Mouse (Mus musculus) forebrain, postnatal 0 days (tissue): ENCODE measurements at regions not wholly inside any gene's neighbourhood (a gene's known extent, or its start where the extent isn't known, plus 50 kb on each side); places are given as distances from the start of the nearest gene placed in this dataset.

Experiments used
- ATAC-seq: fragments of 200-750 bp; cut with Nextera tagmentation; 2 replicates; pipeline ENCODE4 v1.8.0; 2017; ENCODE audit warnings: mild to moderate bottlenecking, moderate library complexity
- DNase-seq: peaks from one replicate; pipeline ENCODE4 v3.0.0-alpha.2; 2015
- H3K27ac ChIP-seq: fragments of 300-500 bp; sonication (generic); 2 replicates; pipeline ENCODE4 v1.5.1; 2014; ENCODE audit warnings: low read depth, mild to moderate bottlenecking, antibody characterized with exemption, low read length, moderate library complexity, mixed read lengths
- H3K27me3 ChIP-seq: fragments of 300-500 bp; sonication (generic); 2 replicates; pipeline ENCODE4 v1.6.1; 2014; ENCODE audit warnings: mild to moderate bottlenecking, low read length, mixed read lengths; ENCODE audit not compliant: insufficient read depth
- H3K36me3 ChIP-seq: fragments of 300-500 bp; sonication (generic); 2 replicates; pipeline ENCODE4 v1.6.1; 2014; ENCODE audit warnings: mild to moderate bottlenecking, moderate library complexity; ENCODE audit not compliant: insufficient read depth
- H3K4me1 ChIP-seq: fragments of 300-500 bp; sonication (generic); 2 replicates; pipeline ENCODE4 v1.6.1; 2014; ENCODE audit warnings: antibody characterized with exemption; ENCODE audit not compliant: insufficient read depth
- H3K4me2 ChIP-seq: fragments of 300-500 bp; sonication (generic); 2 replicates; pipeline ENCODE4 v1.6.1; 2014; ENCODE audit warnings: low read depth, mild to moderate bottlenecking, moderate library complexity
- H3K4me3 ChIP-seq: fragments of 300-500 bp; sonication (generic); 2 replicates; pipeline ENCODE4 v1.5.1; 2014; ENCODE audit warnings: low read depth, low read length, mixed read lengths
- H3K9ac ChIP-seq: fragments of 300-500 bp; sonication (generic); 2 replicates; pipeline ENCODE4 v1.6.1; 2014; ENCODE audit warnings: mild to moderate bottlenecking
- H3K9me3 ChIP-seq: fragments of 300-500 bp; sonication (generic); 2 replicates; pipeline ENCODE4 v1.6.1; 2016; ENCODE audit warnings: low read length
- CTCF ChIP-seq: sonication (generic); IDR thresholded peaks from 2 replicates; pipeline ENCODE4 v1.5.1; 2016; ENCODE audit warnings: antibody characterized with exemption, control low read depth, low read depth
- WGBS: fragments of 180-500 bp; shearing (Covaris S2); extraction: QIAGEN DNeasy Blood & Tissue Kit; methylation state at CpG from one replicate; pipeline ENCODE4 v1.1.7; 2014; 5-methylcytosine and 5-hydroxymethylcytosine counted together

- H3K9ac ChIP-seq = no peak overlapping the region
- WGBS = 54% methylated on average over 4 of the region's 4 CpGs
Measured at GRCm38 (mm10) chr8:98829006-98829405, 587.3 kb downstream of the Cdh8 start.

GRCm38 (mm10) chr8:98811922-98812321, 604.3 kb downstream of the Cdh8 start:
- no peak overlapping the region for H3K4me3 ChIP-seq
- H3K9ac ChIP-seq = no peak overlapping the region
- ATAC-seq = no peak
- no peak for DNase-seq
- H3K9me3 ChIP-seq = no peaks in the 10 kb centered on the region
- H3K27ac ChIP-seq = no peak overlapping the region
- H3K27me3 ChIP-seq = no peaks in the 10 kb centered on the region
- no peak for TF ChIP-seq CTCF
- WGBS = 55% methylated on average over 3 of the region's 3 CpGs
- H3K4me2 ChIP-seq = no peak overlapping the region
- no peaks in the 10 kb centered on the region for H3K36me3 ChIP-seq
- no peaks in the 10 kb centered on the region for H3K4me1 ChIP-seq

More at GRCm38 (mm10) chr8:98829006-98829405, 587.3 kb downstream of the Cdh8 start:
- TF ChIP-seq CTCF = no peak
- H3K27ac ChIP-seq = no peak overlapping the region
- H3K27me3 ChIP-seq = no peaks in the 10 kb centered on the region
- no peak overlapping the region for H3K4me3 ChIP-seq
- DNase-seq = no peak
- H3K4me1 ChIP-seq = no peaks in the 10 kb centered on the region
- H3K4me2 ChIP-seq = no peak overlapping the region
- no peak for ATAC-seq
- no peaks in the 10 kb centered on the region for H3K9me3 ChIP-seq
- no peaks in the 10 kb centered on the region for H3K36me3 ChIP-seq

GRCm38 (mm10) chr8:98797445-98797844, 618.8 kb downstream of the Cdh8 start:
- H3K9me3 ChIP-seq = no peaks in the 10 kb centered on the region
- H3K9ac ChIP-seq = no peak overlapping the region
- ATAC-seq (peak; percentile 79), DNase-seq (peak; percentile 81)
- H3K4me1 ChIP-seq = no peaks in the 10 kb centered on the region
- no peaks in the 10 kb centered on the region for H3K27me3 ChIP-seq
- no peaks in the 10 kb centered on the region for H3K36me3 ChIP-seq
- 47% methylated on average over 2 of the region's 2 CpGs for WGBS
- no peak overlapping the region for H3K27ac ChIP-seq
- H3K4me2 ChIP-seq = no peak overlapping the region
- TF ChIP-seq CTCF = no peak
- no peak overlapping the region for H3K4me3 ChIP-seq

DNA sequence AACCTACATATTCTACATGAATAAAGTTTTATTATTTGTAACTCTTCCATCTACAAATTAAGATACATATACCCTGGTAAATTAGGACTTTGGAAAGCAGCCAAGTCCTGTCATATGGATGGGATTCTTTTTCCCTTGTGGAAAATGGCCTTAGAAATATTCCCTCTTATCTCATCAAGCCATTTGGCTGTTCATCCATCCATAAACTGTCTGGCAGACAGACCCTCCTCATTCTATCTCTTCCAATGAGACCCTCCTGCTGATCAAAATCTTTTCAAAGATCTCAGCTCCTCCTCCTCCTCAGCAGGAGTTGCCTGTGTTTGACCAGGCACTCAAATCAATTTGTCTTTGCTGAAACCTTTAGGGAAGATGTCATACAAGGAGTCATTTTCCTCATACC, 649.2 kb downstream of the Cdh8 start:
- no peak for ATAC-seq
- Histone ChIP-seq H3K4me3 (no peak overlapping the region), H3K4me2 (no peak overlapping the region), H3K9ac (no peak overlapping the region), H3K4me1 (no peaks in the 10 kb centered on the region), H3K27me3 (no peaks in the 10 kb centered on the region), H3K36me3 (no peaks in the 10 kb centered on the region), H3K27ac (no peak overlapping the region), H3K9me3 (no peaks in the 10 kb centered on the region)
- TF ChIP-seq CTCF = no peak
- no peak for DNase-seq

GRCm38 (mm10) chr8:98756596-98756995, 659.7 kb downstream of the Cdh8 start:
- no peak for ATAC-seq
- TF ChIP-seq CTCF = no peak

GRCm38 (mm10) chr8:98755795-98756194, 660.5 kb downstream of the Cdh8 start:
- no peak for DNase-seq
- H3K4me3 ChIP-seq = no peak overlapping the region
- ATAC-seq = no peak
- no peak overlapping the region for H3K9ac ChIP-seq
- H3K36me3 ChIP-seq = no peaks in the 10 kb centered on the region
- no peak overlapping the region for H3K27ac ChIP-seq
- TF ChIP-seq CTCF = no peak
- H3K4me1 ChIP-seq = no peaks in the 10 kb centered on the region
- no peaks in the 10 kb centered on the region for H3K9me3 ChIP-seq
- no peaks in the 10 kb centered on the region for H3K27me3 ChIP-seq
- no peak overlapping the region for H3K4me2 ChIP-seq
- WGBS = 72% methylated on average over 2 of the region's 2 CpGs

More at GRCm38 (mm10) chr8:98756596-98756995, 659.7 kb downstream of the Cdh8 start:
- no peaks in the 10 kb centered on the region for H3K36me3 ChIP-seq
- H3K4me3 ChIP-seq = no peak overlapping the region
- no peak overlapping the region for H3K9ac ChIP-seq
- no peaks in the 10 kb centered on the region for H3K27me3 ChIP-seq
- H3K9me3 ChIP-seq = no peaks in the 10 kb centered on the region
- H3K4me1 ChIP-seq = no peaks in the 10 kb centered on the region
- no peak overlapping the region for H3K4me2 ChIP-seq
- H3K27ac ChIP-seq = no peak overlapping the region
- no peak for DNase-seq

DNA sequence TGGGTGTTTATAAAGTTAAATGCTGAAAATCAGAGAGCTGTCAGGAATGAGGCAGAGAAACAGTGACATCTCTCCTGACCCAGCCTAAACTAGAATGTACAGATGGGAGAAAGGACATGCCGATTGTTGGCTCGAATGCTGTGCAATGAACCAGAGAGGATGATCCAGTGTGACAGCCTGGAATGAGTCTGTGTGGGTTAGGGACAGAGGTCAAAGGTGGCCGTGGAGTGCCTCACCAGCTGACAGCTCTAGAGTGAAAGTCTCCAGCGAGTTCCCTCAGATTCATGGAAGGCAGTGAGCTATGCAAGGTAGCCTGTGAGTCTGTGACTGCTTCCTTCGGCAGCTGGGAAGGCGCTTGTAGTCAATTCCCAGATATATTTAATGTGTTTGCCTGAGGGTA, 663.9 kb downstream of the Cdh8 start:
- DNase-seq = no peak
- no peaks in the 10 kb centered on the region for H3K27me3 ChIP-seq
- no peaks in the 10 kb centered on the region for H3K9me3 ChIP-seq

DNA sequence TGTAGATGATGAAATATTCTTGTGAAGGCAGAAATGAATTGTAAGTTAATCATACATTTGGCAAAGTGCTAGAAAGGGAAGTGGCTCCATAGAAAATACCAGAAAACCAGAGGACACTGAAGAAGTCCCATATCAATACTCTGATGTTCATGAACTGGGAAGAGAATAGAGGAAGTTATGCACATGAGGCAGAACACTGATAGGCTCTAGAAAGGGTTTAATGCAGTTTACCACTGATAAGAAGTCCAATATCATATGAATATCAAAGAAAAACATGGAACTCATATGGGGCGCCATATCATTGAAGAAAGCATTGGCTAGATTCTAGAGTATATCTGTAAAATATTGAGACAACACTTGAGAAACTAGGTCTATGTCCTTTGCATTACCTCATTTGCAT, 708.5 kb downstream of the Cdh8 start:
- Histone ChIP-seq H3K27ac (no peak overlapping the region), H3K4me3 (no peak overlapping the region), H3K4me1 (no peaks in the 10 kb centered on the region), H3K9me3 (no peaks in the 10 kb centered on the region), H3K36me3 (no peaks in the 10 kb centered on the region), H3K4me2 (no peak overlapping the region), H3K27me3 (no peaks in the 10 kb centered on the region), H3K9ac (no peak overlapping the region)
- ATAC-seq = no peak
- DNase-seq = no peak
- 98% methylated on average over 1 of the region's 1 CpGs for WGBS
- TF ChIP-seq CTCF = no peak

More for the DNA sequence above, 663.9 kb downstream of the Cdh8 start:
- H3K4me3 ChIP-seq = no peak overlapping the region
- H3K4me2 ChIP-seq = no peak overlapping the region
- no peak for ATAC-seq
- H3K9ac ChIP-seq = no peak overlapping the region
- no peaks in the 10 kb centered on the region for H3K36me3 ChIP-seq
- no peak for TF ChIP-seq CTCF
- H3K27ac ChIP-seq = no peak overlapping the region
- no peaks in the 10 kb centered on the region for H3K4me1 ChIP-seq
- WGBS = 36% methylated on average over 6 of the region's 6 CpGs
